Mouse (Mus musculus): ENCODE measurements around the gene Apc2. TPM values are rescaled to one million over a fixed set of nuclear protein-coding genes. Genes with fewer than 3 reads are reported as not detected.

The Apc2 gene
- polyA plus RNA-seq, 1 experiment from 2014 or later = 9.1 TPM

- H3K4me2 ChIP-seq (ENCODE audit: low read length) = no peak overlapping the region
- no peaks in the 10 kb centered on the region for H3K4me1 ChIP-seq (replicated peaks; ENCODE audit: control insufficient read depth, insufficient read depth, low read length)
- ATAC-seq (replicated peaks; ENCODE audit: low FRiP score, low TSS enrichment, low read depth) (no peak), DNase-seq (ENCODE audit: low spot score) (no peak)
- no peak overlapping the region for H3K4me3 ChIP-seq (ENCODE audit: low read depth, low read length)
- 66% methylated on average over 5 of the region's 5 CpGs for WGBS
- peaks cover 78% of the 10 kb centered on the region for H3K27me3 ChIP-seq (replicated peaks; ENCODE audit: control insufficient read depth, insufficient read depth, low read length)
- no peak overlapping the region for H3K9ac ChIP-seq (ENCODE audit: low read length)
- H3K36me3 ChIP-seq (ENCODE audit: control insufficient read depth, insufficient read depth, low read length) = no peaks in the 10 kb centered on the region
- H3K9me3 ChIP-seq (ENCODE audit: control insufficient read depth, low read length) = no peaks in the 10 kb centered on the region
- H3K27ac ChIP-seq (ENCODE audit: low read depth) = no peak overlapping the region
These were observed 6.2 kb downstream of the Apc2 start for GRCm38 (mm10) chr10:80302082-80302355.

- Histone ChIP-seq H3K9me3 (ENCODE audit: control insufficient read depth, low read length) (no peaks in the 10 kb centered on the region), H3K4me2 (ENCODE audit: low read length) (no peak overlapping the region), H3K9ac (ENCODE audit: low read length) (no peak overlapping the region), H3K27me3 (replicated peaks; ENCODE audit: control insufficient read depth, insufficient read depth, low read length) (peaks cover 74% of the 10 kb centered on the region), H3K36me3 (ENCODE audit: control insufficient read depth, insufficient read depth, low read length) (no peaks in the 10 kb centered on the region), H3K4me1 (replicated peaks; ENCODE audit: control insufficient read depth, insufficient read depth, low read length) (no peaks in the 10 kb centered on the region), H3K4me3 (ENCODE audit: low read depth, low read length) (no peak overlapping the region), H3K27ac (ENCODE audit: low read depth) (no peak overlapping the region)
- WGBS = 11% methylated on average over 9 of the region's 9 CpGs
- DNase-seq (ENCODE audit: low spot score) (no peak), ATAC-seq (replicated peaks; ENCODE audit: low FRiP score, low TSS enrichment, low read depth) (0 out of 2 replicates have a peak, but pooled peaks have one; percentile 30)
These were observed 6.7 kb downstream of the Apc2 start for GRCm38 (mm10) chr10:80302471-80302881.

GRCm38 (mm10) chr10:80304458-80304857 lies 8.7 kb downstream of the Apc2 start:
- 22% methylated on average over 12 of the region's 12 CpGs for WGBS

GRCm38 (mm10) chr10:80304862-80305261 lies 9.1 kb downstream of the Apc2 start:
- Histone ChIP-seq H3K9ac (ENCODE audit: low read length) (no peak overlapping the region), H3K27me3 (replicated peaks; ENCODE audit: control insufficient read depth, insufficient read depth, low read length) (peaks cover 55% of the 10 kb centered on the region), H3K36me3 (ENCODE audit: control insufficient read depth, insufficient read depth, low read length) (no peaks in the 10 kb centered on the region; the same call in 1 of the 2 replicates), H3K27ac (ENCODE audit: low read depth) (no peak overlapping the region), H3K4me2 (ENCODE audit: low read length) (peak overlapping the region; percentile 26; the same call in 1 of the 2 replicates), H3K9me3 (ENCODE audit: control insufficient read depth, low read length) (no peaks in the 10 kb centered on the region), H3K4me1 (replicated peaks; ENCODE audit: control insufficient read depth, insufficient read depth, low read length) (no peaks in the 10 kb centered on the region), H3K4me3 (ENCODE audit: low read depth, low read length) (no peak overlapping the region)
- no peak for DNase-seq (ENCODE audit: low spot score)
- no peak for ATAC-seq (replicated peaks; ENCODE audit: low FRiP score, low TSS enrichment, low read depth)
- WGBS = 18% methylated on average over 25 of the region's 25 CpGs

More at GRCm38 (mm10) chr10:80304458-80304857, 8.7 kb downstream of the Apc2 start:
- peaks cover 58% of the 10 kb centered on the region for H3K27me3 ChIP-seq (replicated peaks; ENCODE audit: control insufficient read depth, insufficient read depth, low read length)
- no peaks in the 10 kb centered on the region; the same call in 1 of the 2 replicates for H3K36me3 ChIP-seq (ENCODE audit: control insufficient read depth, insufficient read depth, low read length)
- no peak overlapping the region for H3K4me3 ChIP-seq (ENCODE audit: low read depth, low read length)
- no peaks in the 10 kb centered on the region for H3K4me1 ChIP-seq (replicated peaks; ENCODE audit: control insufficient read depth, insufficient read depth, low read length)
- no peaks in the 10 kb centered on the region for H3K9me3 ChIP-seq (ENCODE audit: control insufficient read depth, low read length)
- DNase-seq (ENCODE audit: low spot score) (no peak), ATAC-seq (replicated peaks; ENCODE audit: low FRiP score, low TSS enrichment, low read depth) (no peak)
- no peak overlapping the region for H3K9ac ChIP-seq (ENCODE audit: low read length)
- no peak overlapping the region for H3K27ac ChIP-seq (ENCODE audit: low read depth)
- peak overlapping the region; percentile 26; the same call in 1 of the 2 replicates for H3K4me2 ChIP-seq (ENCODE audit: low read length)

- ATAC-seq (replicated peaks; ENCODE audit: low FRiP score, low TSS enrichment, low read depth) (no peak), DNase-seq (ENCODE audit: low spot score) (no peak)
- no peaks in the 10 kb centered on the region for H3K9me3 ChIP-seq (ENCODE audit: control insufficient read depth, low read length)
- no peak overlapping the region for H3K27ac ChIP-seq (ENCODE audit: low read depth)
- peaks cover 62% of the 10 kb centered on the region for H3K27me3 ChIP-seq (replicated peaks; ENCODE audit: control insufficient read depth, insufficient read depth, low read length)
- no peaks in the 10 kb centered on the region; the same call in 1 of the 2 replicates for H3K36me3 ChIP-seq (ENCODE audit: control insufficient read depth, insufficient read depth, low read length)
- no peak overlapping the region for H3K9ac ChIP-seq (ENCODE audit: low read length)
- no peak overlapping the region for H3K4me2 ChIP-seq (ENCODE audit: low read length)
- peaks cover 4% of the 10 kb centered on the region; the same call in 1 of the 2 replicates for H3K4me1 ChIP-seq (replicated peaks; ENCODE audit: control insufficient read depth, insufficient read depth, low read length)
- WGBS = 84% methylated on average over 16 of the region's 16 CpGs
- no peak overlapping the region for H3K4me3 ChIP-seq (ENCODE audit: low read depth, low read length)
These were observed 15.8 kb downstream of the Apc2 start for GRCm38 (mm10) chr10:80311560-80311959.

- ATAC-seq (replicated peaks; ENCODE audit: low FRiP score, low TSS enrichment, low read depth) (no peak), DNase-seq (ENCODE audit: low spot score) (no peak)
- Histone ChIP-seq H3K36me3 (ENCODE audit: control insufficient read depth, insufficient read depth, low read length) (peaks cover 4% of the 10 kb centered on the region), H3K27me3 (replicated peaks; ENCODE audit: control insufficient read depth, insufficient read depth, low read length) (peaks cover 67% of the 10 kb centered on the region), H3K9me3 (ENCODE audit: control insufficient read depth, low read length) (no peaks in the 10 kb centered on the region), H3K4me2 (ENCODE audit: low read length) (no peak overlapping the region), H3K9ac (ENCODE audit: low read length) (no peak overlapping the region), H3K27ac (ENCODE audit: low read depth) (no peak overlapping the region), H3K4me1 (replicated peaks; ENCODE audit: control insufficient read depth, insufficient read depth, low read length) (peaks cover 4% of the 10 kb centered on the region; the same call in 1 of the 2 replicates), H3K4me3 (ENCODE audit: low read depth, low read length) (no peak overlapping the region)
- 60% methylated on average over 54 of the region's 54 CpGs for WGBS
These were observed 17.1 kb downstream of the Apc2 start for GRCm38 (mm10) chr10:80312586-80313504.

GRCm38 (mm10) chr10:80313627-80314201 lies 17.9 kb downstream of the Apc2 start:
- no peak for ATAC-seq (replicated peaks; ENCODE audit: low FRiP score, low TSS enrichment, low read depth)
- no peak overlapping the region for H3K9ac ChIP-seq (ENCODE audit: low read length)
- H3K27ac ChIP-seq (ENCODE audit: low read depth) = no peak overlapping the region
- H3K4me1 ChIP-seq (replicated peaks; ENCODE audit: control insufficient read depth, insufficient read depth, low read length) = peaks cover 4% of the 10 kb centered on the region; the same call in 1 of the 2 replicates
- H3K27me3 ChIP-seq (replicated peaks; ENCODE audit: control insufficient read depth, insufficient read depth, low read length) = peaks cover 67% of the 10 kb centered on the region
- WGBS = 42% methylated on average over 20 of the region's 20 CpGs
- no peaks in the 10 kb centered on the region for H3K9me3 ChIP-seq (ENCODE audit: control insufficient read depth, low read length)
- no peak overlapping the region for H3K4me3 ChIP-seq (ENCODE audit: low read depth, low read length)
- H3K36me3 ChIP-seq (ENCODE audit: control insufficient read depth, insufficient read depth, low read length) = peaks cover 12% of the 10 kb centered on the region
- H3K4me2 ChIP-seq (ENCODE audit: low read length) = no peak overlapping the region
- no peak for DNase-seq (ENCODE audit: low spot score)

- no peak overlapping the region for H3K4me3 ChIP-seq (ENCODE audit: low read depth, low read length)
- no peak for ATAC-seq (replicated peaks; ENCODE audit: low FRiP score, low TSS enrichment, low read depth)
- WGBS = 54% methylated on average over 16 of the region's 16 CpGs
- H3K36me3 ChIP-seq (ENCODE audit: control insufficient read depth, insufficient read depth, low read length) = peaks cover 18% of the 10 kb centered on the region
- peaks cover 7% of the 10 kb centered on the region for H3K4me1 ChIP-seq (replicated peaks; ENCODE audit: control insufficient read depth, insufficient read depth, low read length)
- peaks cover 64% of the 10 kb centered on the region for H3K27me3 ChIP-seq (replicated peaks; ENCODE audit: control insufficient read depth, insufficient read depth, low read length)
- no peak overlapping the region for H3K27ac ChIP-seq (ENCODE audit: low read depth)
- DNase-seq (ENCODE audit: low spot score) = no peak
- H3K9ac ChIP-seq (ENCODE audit: low read length) = no peak overlapping the region
- no peaks in the 10 kb centered on the region for H3K9me3 ChIP-seq (ENCODE audit: control insufficient read depth, low read length)
- H3K4me2 ChIP-seq (ENCODE audit: low read length) = no peak overlapping the region
These were observed 18.8 kb downstream of the Apc2 start for GRCm38 (mm10) chr10:80314494-80315001.
